15 mouse cellular contexts compared by ENCODE assay signal in the genomic region with DNA sequence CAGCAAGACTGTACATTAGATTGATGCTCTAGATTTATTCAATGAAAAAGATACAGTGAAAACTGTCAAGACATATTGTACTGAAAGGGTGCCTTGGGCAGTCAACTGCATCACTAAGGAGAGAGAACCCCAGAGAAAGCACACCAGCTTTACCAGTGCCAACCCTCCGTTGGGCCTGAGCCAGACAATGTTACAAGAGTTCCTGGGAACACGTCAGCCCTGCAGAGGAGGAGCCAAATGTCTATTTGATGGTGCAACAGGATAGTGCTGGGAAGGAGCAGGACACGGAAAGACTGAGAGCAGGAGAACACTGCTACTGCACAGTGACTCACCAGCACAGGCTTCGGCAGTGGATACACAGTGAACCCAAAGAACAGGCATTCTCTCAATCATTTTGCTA.
DNase-seq lines count a peak whose midpoint lies in the region; ATAC-seq lines count a peak whose summit lies in the region.
"Had no signal": no experiment of that assay in that cellular context is flagged by ENCODE, and none has a peak within 500 bp of the region (broad histone marks: within the 10 kb centered on the region; RNA-seq: fewer than 3 reads in every experiment).

No protein-coding gene starts in this region.

- intact Hi-C loops in left cerebral cortex, postnatal 4 days (cut with DNase I), result no loop called here

- H3K9me3 ChIP-seq in embryonic facial prominence, embryonic 14.5 days (ENCODE audit: control insufficient read depth, low read length), result no peaks in the 10 kb centered on the region
- H3K9me3 ChIP-seq in embryonic facial prominence, embryonic 10.5 days, result no peaks in the 10 kb centered on the region
- H3K9me3 ChIP-seq: embryonic facial prominence, embryonic 12.5 days; hindbrain, embryonic 10.5 days; limb, embryonic 12.5 days had no signal

- DNase-seq in embryonic facial prominence, embryonic 14.5 days (ENCODE audit: low spot score), result peak; percentile 10
- no peak for DNase-seq in embryonic facial prominence, embryonic 10.5 days (ENCODE audit: low spot score)
- peak; percentile 32 for DNase-seq in left cerebral cortex, postnatal 4 days
- no peak for DNase-seq in left cerebral cortex, adult 18-20 months (ENCODE audit: low spot score in 2 of 2)
- peak; percentile 41 for DNase-seq in testis, postnatal 10 days (ENCODE audit: low spot score)
- DNase-seq in testis, postnatal 14 days (ENCODE audit: low spot score), result no peak
- no peak for DNase-seq in layer of hippocampus, adult 9-11 months
- DNase-seq: cerebellum, adult 9-10 months; lung, embryonic 14.5 days; thymus, postnatal 25 days had no signal

- no peak overlapping the region for H3K9ac ChIP-seq in embryonic facial prominence, embryonic 14.5 days (ENCODE audit: low read depth, low read length)
- H3K9ac ChIP-seq: embryonic facial prominence, embryonic 12.5 days; limb, embryonic 12.5 days; lung, embryonic 14.5 days had no signal

- H3K4me3 ChIP-seq in embryonic facial prominence, embryonic 14.5 days (ENCODE audit: low read depth, low read length), result no peak overlapping the region
- no peak overlapping the region for H3K4me3 ChIP-seq in embryonic facial prominence, embryonic 10.5 days
- H3K4me3 ChIP-seq: embryonic facial prominence, embryonic 12.5 days; hindbrain, embryonic 10.5 days; limb, embryonic 12.5 days had no signal

- no peak overlapping the region for H3K27ac ChIP-seq in embryonic facial prominence, embryonic 14.5 days (replicated peaks; ENCODE audit: low read depth, low read length)
- H3K27ac ChIP-seq in embryonic facial prominence, embryonic 10.5 days (replicated peaks), result no peak overlapping the region
- H3K27ac ChIP-seq: embryonic facial prominence, embryonic 12.5 days; hindbrain, embryonic 10.5 days; limb, embryonic 12.5 days had no signal

- no peaks in the 10 kb centered on the region for H3K36me3 ChIP-seq in embryonic facial prominence, embryonic 14.5 days (ENCODE audit: control insufficient read depth, insufficient read depth, low read length)
- no peaks in the 10 kb centered on the region for H3K36me3 ChIP-seq in embryonic facial prominence, embryonic 10.5 days (replicated peaks)
- H3K36me3 ChIP-seq: embryonic facial prominence, embryonic 12.5 days; hindbrain, embryonic 10.5 days; limb, embryonic 12.5 days had no signal

- H3K4me1 ChIP-seq in embryonic facial prominence, embryonic 14.5 days (ENCODE audit: control insufficient read depth, insufficient read depth, low read length), result no peaks in the 10 kb centered on the region
- H3K4me1 ChIP-seq in embryonic facial prominence, embryonic 10.5 days, result no peaks in the 10 kb centered on the region
- H3K4me1 ChIP-seq: embryonic facial prominence, embryonic 12.5 days; hindbrain, embryonic 10.5 days; limb, embryonic 12.5 days had no signal

- no peak for ATAC-seq in embryonic facial prominence, embryonic 14.5 days (ENCODE audit: low read depth)
- ATAC-seq in megakaryocyte, adult 5-6 weeks (ENCODE audit: poor library complexity, severe bottlenecking), result 0 out of 2 replicates have a peak, but pooled peaks have one; percentile 30
- ATAC-seq: Patski had no signal

- 61% methylated on average over 4 of the region's 4 CpGs for WGBS in embryonic facial prominence, embryonic 14.5 days
- WGBS in embryonic facial prominence, embryonic 10.5 days, result 76% methylated on average over 4 of the region's 4 CpGs

- H3K4me2 ChIP-seq in embryonic facial prominence, embryonic 14.5 days (ENCODE audit: low read depth, low read length), result no peak overlapping the region
- H3K4me2 ChIP-seq: embryonic facial prominence, embryonic 12.5 days; limb, embryonic 12.5 days; lung, embryonic 14.5 days had no signal

- no peaks in the 10 kb centered on the region for H3K27me3 ChIP-seq in embryonic facial prominence, embryonic 14.5 days (replicated peaks; ENCODE audit: control insufficient read depth, insufficient read depth, low read length)
- no peaks in the 10 kb centered on the region for H3K27me3 ChIP-seq in embryonic facial prominence, embryonic 10.5 days (replicated peaks; ENCODE audit: low read depth, poor library complexity, severe bottlenecking)
- H3K27me3 ChIP-seq: embryonic facial prominence, embryonic 12.5 days; limb, embryonic 12.5 days had no signal

Comparison
In these comparisons a context has a peak if more than half of its experiments do, and no peak if none do; other contexts are left out.
1. DNase-seq: peak in embryonic facial prominence, embryonic 14.5 days (single experiment), left cerebral cortex, postnatal 4 days (single experiment) and testis, postnatal 10 days (single experiment); none in embryonic facial prominence, embryonic 10.5 days (single experiment), left cerebral cortex, adult 18-20 months (0 of 2), testis, postnatal 14 days (single experiment) and layer of hippocampus, adult 9-11 months (single experiment).